ENCODE assay signal across 16 mouse cellular contexts in the genomic region with DNA sequence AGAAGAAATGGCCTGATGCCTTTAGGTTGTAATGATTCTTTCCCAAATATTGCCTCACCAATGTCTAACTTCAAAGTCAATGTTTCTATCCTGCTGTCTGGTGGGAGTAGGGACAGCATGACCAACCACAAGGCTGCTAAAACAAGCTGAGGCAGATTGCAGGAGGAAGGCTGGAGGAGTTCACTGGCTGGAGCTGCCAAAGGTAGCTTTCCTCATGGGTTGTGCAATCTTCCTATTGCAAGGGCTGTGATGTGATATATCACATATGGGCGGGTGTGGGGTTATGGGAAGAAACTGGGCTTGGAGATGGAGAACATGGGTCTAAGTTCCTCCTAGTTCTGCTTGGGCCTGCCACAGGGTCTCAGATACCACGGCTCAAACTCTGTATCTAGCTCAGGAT.
DNase-seq lines count a peak whose midpoint lies in the region; ATAC-seq and TF ChIP-seq lines count a peak whose summit lies in the region.
"Had no signal": no experiment of that assay in that cellular context is flagged by ENCODE, and none has a peak within 500 bp of the region (broad histone marks: within the 10 kb centered on the region; RNA-seq: fewer than 3 reads in every experiment).

No protein-coding gene starts in this region.

- 63% methylated on average over 2 of the region's 2 CpGs for WGBS in lung, postnatal 0 days
- WGBS in intestine, embryonic 16.5 days, result 79% methylated on average over 2 of the region's 2 CpGs

- H3K27ac ChIP-seq in lung, postnatal 0 days (ENCODE audit: low read length), result no peak overlapping the region
- H3K27ac ChIP-seq in intestine, embryonic 16.5 days (ENCODE audit: low read length), result no peak overlapping the region
- H3K27ac ChIP-seq: heart, embryonic 15.5 days; hindbrain, embryonic 10.5 days; liver, embryonic 12.5 days; neural tube, embryonic 13.5 days; stomach, postnatal 0 days had no signal

- peak; percentile 57 for TF ChIP-seq EP300 in lung, postnatal 0 days (IDR thresholded peaks at IDR 0.05)

- no peak overlapping the region for H3K9ac ChIP-seq in lung, postnatal 0 days (replicated peaks; ENCODE audit: low read depth)
- H3K9ac ChIP-seq in intestine, embryonic 16.5 days (ENCODE audit: low read depth, low read length), result no peak overlapping the region
- H3K9ac ChIP-seq: heart, embryonic 15.5 days; liver, embryonic 12.5 days; neural tube, embryonic 13.5 days had no signal

- no peak overlapping the region for H3K4me2 ChIP-seq in lung, postnatal 0 days (replicated peaks; ENCODE audit: low read depth, low read length)
- no peak overlapping the region for H3K4me2 ChIP-seq in intestine, embryonic 16.5 days (ENCODE audit: low read depth, low read length)
- H3K4me2 ChIP-seq: heart, embryonic 15.5 days; liver, embryonic 12.5 days; neural tube, embryonic 13.5 days had no signal

- H3K36me3 ChIP-seq in lung, postnatal 0 days (ENCODE audit: insufficient read depth, low read length), result no peaks in the 10 kb centered on the region
- no peaks in the 10 kb centered on the region for H3K36me3 ChIP-seq in intestine, embryonic 16.5 days (ENCODE audit: control insufficient read depth, insufficient read depth, low read length)
- H3K36me3 ChIP-seq: heart, embryonic 15.5 days; hindbrain, embryonic 10.5 days; liver, embryonic 12.5 days; neural tube, embryonic 13.5 days had no signal

- no peak overlapping the region for H3K4me3 ChIP-seq in lung, postnatal 0 days (ENCODE audit: low read depth, low read length)
- no peak overlapping the region for H3K4me3 ChIP-seq in intestine, embryonic 16.5 days (ENCODE audit: low read length)
- H3K4me3 ChIP-seq: heart, embryonic 15.5 days; hindbrain, embryonic 10.5 days; liver, embryonic 12.5 days; neural tube, embryonic 13.5 days had no signal

- peak; percentile 46 to 72 for DNase-seq in layer of hippocampus, adult 18-20 months (ENCODE audit: low spot score in 2 of 2)
- no peak for DNase-seq in layer of hippocampus, postnatal 36 days
- DNase-seq in right cerebral cortex, adult 2 months (ENCODE audit: low spot score in 2 of 2), result peak; percentile 57 to 59
- no peak for DNase-seq in right cerebral cortex, postnatal 4 days
- peak; percentile 64 for DNase-seq in lung, postnatal 0 days (ENCODE audit: low spot score)
- DNase-seq in telencephalon, adult 2 months (ENCODE audit: low read depth, low spot score), result peak; percentile 79
- no peak for DNase-seq in thymus, postnatal 10 days (ENCODE audit: low spot score in 2 of 2)
- DNase-seq: cerebellum, postnatal 14 days; heart, adult 18-20 months had no signal

- no peaks in the 10 kb centered on the region for H3K4me1 ChIP-seq in lung, postnatal 0 days (ENCODE audit: insufficient read depth, low read depth, low read length)
- H3K4me1 ChIP-seq in intestine, embryonic 16.5 days (ENCODE audit: control insufficient read depth, insufficient read depth, low read length), result no peaks in the 10 kb centered on the region
- H3K4me1 ChIP-seq: liver, embryonic 12.5 days had no signal

- peak; percentile 80 for ATAC-seq in lung, postnatal 0 days
- no peak for ATAC-seq in intestine, embryonic 16.5 days
- ATAC-seq: activated CD4-positive, CD25-positive, alpha-beta regulatory T cell, adult 4 months; liver, embryonic 12.5 days had no signal

- no peak for TF ChIP-seq CTCF in lung, postnatal 0 days (IDR thresholded peaks at IDR 0.05)

- no peaks in the 10 kb centered on the region for H3K27me3 ChIP-seq in lung, postnatal 0 days (replicated peaks; ENCODE audit: insufficient read depth, low read length)
- H3K27me3 ChIP-seq in intestine, embryonic 16.5 days (replicated peaks; ENCODE audit: control insufficient read depth, insufficient read depth, low read length), result no peaks in the 10 kb centered on the region
- H3K27me3 ChIP-seq: heart, embryonic 15.5 days; liver, embryonic 12.5 days; neural tube, embryonic 13.5 days had no signal

- H3K9me3 ChIP-seq in lung, postnatal 0 days (ENCODE audit: low read length), result no peaks in the 10 kb centered on the region
- H3K9me3 ChIP-seq in intestine, embryonic 16.5 days (ENCODE audit: control insufficient read depth, low read length), result no peaks in the 10 kb centered on the region
- H3K9me3 ChIP-seq: heart, embryonic 15.5 days; hindbrain, embryonic 10.5 days; liver, embryonic 12.5 days; neural tube, embryonic 13.5 days had no signal

Comparison
In these comparisons a context has a peak if more than half of its experiments do, and no peak if none do; other contexts are left out.
1. DNase-seq: peak in layer of hippocampus, adult 18-20 months (2 of 2), right cerebral cortex, adult 2 months (2 of 2), lung, postnatal 0 days (single experiment) and telencephalon, adult 2 months (single experiment); none in layer of hippocampus, postnatal 36 days (0 of 2), right cerebral cortex, postnatal 4 days (single experiment) and thymus, postnatal 10 days (0 of 2).